Mouse (Mus musculus): ENCODE measurements around the gene Gm15448.
"Not testable (repeated sequence)": the region's sequence is repeated elsewhere in the genome, so short reads cannot be mapped to it uniquely, and the experiment has no call there.

The Gm15448 gene

DNA sequence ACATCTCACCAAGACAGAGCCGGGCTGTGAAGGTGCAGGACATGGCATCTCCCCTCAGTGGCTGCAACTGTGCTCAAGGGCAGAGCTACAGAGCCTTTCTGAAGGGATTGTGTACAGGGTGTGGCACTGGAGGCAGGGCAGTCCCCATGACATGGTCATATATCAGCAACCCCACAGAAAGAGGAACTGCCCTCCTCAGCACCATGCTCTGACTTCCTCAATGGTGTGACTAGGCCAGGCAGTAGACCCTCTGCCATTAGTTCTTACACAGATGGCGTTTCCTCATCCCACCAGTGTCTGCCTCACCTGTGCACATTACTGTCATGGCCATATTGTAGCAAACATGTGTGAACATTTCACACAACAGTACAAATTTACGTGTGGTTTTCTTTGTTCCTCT lies at the start of gene Gm15448:
TSS of gene Gm15448 (minus strand) at position 89 of the 400 bp plus-strand sequence.
- peak in 1 of 2 experiments; percentile 18 for DNase-seq (ENCODE audit: low read depth in 1 of 2, low spot score in 2 of 2)

GRCm38 (mm10) chr7:3875032-3875431 lies 49.5 kb upstream of the Gm15448 start:
- DNase-seq (ENCODE audit: low read depth in 1 of 2, low spot score in 2 of 2): not testable (repeated sequence)

GRCm38 (mm10) chr7:3844951-3845350 lies 19.5 kb upstream of the Gm15448 start, which contains the start of gene Pira2:
Gene Pira2 (minus strand): TSS chr7:3845051.
- not testable (repeated sequence) for DNase-seq (ENCODE audit: low read depth in 1 of 2, low spot score in 2 of 2)

DNA sequence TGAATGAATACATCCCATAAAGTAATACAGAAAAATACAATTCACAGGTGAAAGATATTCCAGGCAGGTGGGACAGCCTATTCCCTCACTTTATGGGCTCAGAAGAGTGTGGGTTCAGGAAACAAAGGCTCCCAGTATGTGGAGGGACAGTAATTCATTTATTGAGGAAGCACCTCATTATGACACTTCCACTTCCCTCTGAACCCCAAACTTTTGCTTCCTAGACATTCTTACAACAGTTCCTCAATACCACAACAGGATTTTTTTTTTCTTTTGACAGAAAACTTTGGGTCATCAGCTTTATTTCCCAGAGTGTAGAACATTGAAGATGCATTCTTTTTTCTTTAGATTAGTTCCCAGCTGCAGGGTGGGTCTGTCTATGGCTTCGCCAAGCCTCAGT lies 12.4 kb upstream of the Gm15448 start:
- DNase-seq (ENCODE audit: low read depth in 1 of 2, low spot score in 2 of 2): not testable (repeated sequence)

- not testable (repeated sequence) for DNase-seq (ENCODE audit: low read depth in 1 of 2, low spot score in 2 of 2)
Measured at GRCm38 (mm10) chr7:3830633-3831032, 5.1 kb upstream of the Gm15448 start.

DNA sequence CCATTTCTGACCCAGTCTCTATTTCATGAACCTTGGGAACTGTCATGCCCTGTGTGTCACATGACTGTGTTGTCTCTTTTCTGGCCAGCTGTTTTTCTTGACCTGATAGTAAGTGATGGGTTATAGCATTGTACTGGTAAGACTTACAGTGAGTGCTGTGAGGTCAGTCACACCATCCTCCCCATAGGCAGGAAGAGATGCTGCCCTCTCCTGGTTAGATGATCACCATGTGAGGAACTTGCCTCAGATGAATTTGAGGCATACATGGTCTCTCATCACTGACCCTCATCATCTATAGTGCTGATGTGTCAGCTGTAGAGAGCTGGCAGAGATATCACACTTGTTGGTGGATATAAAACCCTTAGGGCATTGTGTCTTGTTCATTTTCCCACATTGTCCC lies 13.6 kb downstream of the Gm15448 start:
- DNase-seq (ENCODE audit: low read depth in 1 of 2, low spot score in 2 of 2): not testable (repeated sequence)

GRCm38 (mm10) chr7:3802935-3803334 lies 22.6 kb downstream of the Gm15448 start:
- DNase-seq (ENCODE audit: low read depth in 1 of 2, low spot score in 2 of 2): not testable (repeated sequence)

GRCm38 (mm10) chr7:3799940-3800339 lies 25.5 kb downstream of the Gm15448 start:
- not testable (repeated sequence) for DNase-seq (ENCODE audit: low read depth in 1 of 2, low spot score in 2 of 2)

DNA sequence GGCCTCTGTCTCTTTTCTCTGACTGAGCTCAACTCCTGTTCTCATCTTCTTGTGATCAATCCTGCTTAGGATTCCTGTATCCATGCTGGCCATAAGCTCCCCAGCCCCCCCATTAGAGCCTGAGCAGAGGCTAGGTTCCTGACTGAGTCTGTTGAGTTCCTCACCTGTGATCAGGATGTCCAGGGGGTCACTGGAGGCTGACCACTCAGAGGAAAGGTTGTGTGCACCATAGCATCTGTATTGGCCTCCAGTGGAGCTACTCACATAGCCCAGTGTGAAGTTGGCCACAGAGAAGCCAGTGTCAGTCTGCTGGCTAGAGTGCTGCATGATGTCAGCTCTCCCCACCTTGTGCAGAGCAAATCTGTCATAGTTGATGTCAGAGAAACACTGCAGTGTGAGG lies 29.2 kb downstream of the Gm15448 start:
- not testable (repeated sequence) for DNase-seq (ENCODE audit: low read depth in 1 of 2, low spot score in 2 of 2)

All from monocyte, adult 2 months (primary cell).